Mouse (Mus musculus) right cerebral cortex, postnatal 4 days (tissue): ENCODE results near the gene Icam5.
"Not testable (repeated sequence)": the region's sequence is repeated elsewhere in the genome, so short reads cannot be mapped to it uniquely, and the experiment has no call there.

Source experiments
- DNase-seq: peaks from one replicate; pipeline ENCODE4 v3.0.0-alpha.2; 2022

The Icam5 gene

DNA sequence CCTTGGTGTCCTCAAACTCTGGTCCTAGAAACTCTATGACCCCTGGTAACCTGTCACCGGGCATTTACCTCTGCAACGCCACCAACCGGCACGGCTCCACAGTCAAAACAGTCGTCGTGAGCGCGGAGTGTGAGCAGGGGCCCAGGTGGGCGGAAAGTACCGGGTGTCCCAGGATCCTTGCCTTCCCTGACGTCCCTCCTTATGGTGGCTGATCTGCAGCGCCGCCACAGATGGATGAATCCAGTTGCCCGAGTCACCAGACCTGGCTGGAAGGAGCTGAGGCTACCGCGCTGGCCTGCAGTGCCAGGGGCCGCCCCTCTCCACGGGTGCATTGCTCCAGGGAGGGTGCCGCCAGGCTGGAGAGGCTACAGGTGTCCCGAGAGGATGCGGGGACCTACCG, 4.8 kb downstream of the Icam5 start:
- DNase-seq = no peak

DNA sequence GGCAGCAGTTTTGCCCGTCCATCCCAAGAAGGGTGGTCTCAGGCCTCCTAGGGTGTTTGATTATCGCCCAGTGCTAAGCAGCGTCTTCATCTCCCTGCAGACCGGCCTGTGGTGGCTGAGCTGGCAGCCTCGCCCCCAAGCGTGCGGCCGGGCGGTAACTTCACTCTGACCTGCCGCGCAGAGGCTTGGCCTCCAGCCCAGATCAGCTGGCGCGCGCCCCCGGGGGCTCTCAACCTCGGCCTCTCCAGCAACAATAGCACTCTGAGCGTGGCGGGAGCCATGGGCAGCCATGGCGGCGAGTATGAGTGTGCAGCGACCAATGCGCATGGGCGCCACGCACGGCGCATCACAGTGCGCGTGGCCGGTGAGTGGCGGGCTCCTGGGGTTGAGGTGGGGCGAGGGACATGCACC, 5.6 kb downstream of the Icam5 start:
- DNase-seq = peak; percentile 66

GRCm38 (mm10) chr9:21039779-21040178, 7.9 kb downstream of the Icam5 start:
- no peak for DNase-seq

DNA sequence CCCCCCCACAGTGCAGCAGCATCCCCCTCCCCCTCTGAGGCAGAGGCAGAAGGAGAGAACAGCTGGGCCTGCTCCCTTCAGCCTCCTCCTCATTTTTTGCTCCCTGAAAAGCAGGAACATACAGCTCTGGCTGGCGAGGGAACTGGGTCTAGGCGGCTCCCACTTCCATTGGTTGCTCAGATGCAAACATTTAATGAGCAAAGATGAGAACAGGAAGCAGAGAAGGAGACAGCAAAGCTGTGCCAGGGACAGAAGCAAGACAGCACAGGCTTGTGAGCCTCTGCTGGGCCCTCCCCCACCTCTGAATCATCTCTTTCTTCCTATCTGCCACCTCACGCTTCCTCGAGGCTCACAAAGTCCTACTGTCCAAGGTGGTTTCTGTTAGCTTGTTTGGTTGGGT, 9.4 kb downstream of the Icam5 start:
- DNase-seq = no peak

GRCm38 (mm10) chr9:21043563-21043962, 11.7 kb downstream of the Icam5 start:
- DNase-seq = no peak

DNA sequence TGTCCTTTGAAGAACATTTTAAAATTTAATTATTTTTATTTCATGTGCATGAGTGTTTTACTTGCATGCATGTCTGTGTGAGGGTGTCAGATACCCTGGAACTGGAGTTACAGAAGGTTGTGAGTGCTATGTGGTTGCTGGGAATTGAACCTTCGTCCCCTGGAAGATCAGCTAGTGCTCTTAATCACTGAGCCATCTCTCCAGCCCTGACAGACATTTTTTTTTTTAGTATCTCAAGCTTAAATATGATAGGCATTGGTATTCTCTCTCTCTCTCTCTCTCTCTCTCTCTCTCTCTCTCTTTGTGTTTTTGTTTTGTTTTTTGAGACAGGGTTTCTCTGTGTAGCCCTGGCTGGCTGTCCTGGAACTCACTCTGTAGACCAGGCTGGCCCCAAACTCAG, 12.9 kb downstream of the Icam5 start:
- DNase-seq = not testable (repeated sequence)

- DNase-seq = no peak
These were observed 13.4 kb downstream of the Icam5 start for GRCm38 (mm10) chr9:21045235-21045634.

- no peak for DNase-seq
These were observed 19.7 kb downstream of the Icam5 start for GRCm38 (mm10) chr9:21051578-21051977.

GRCm38 (mm10) chr9:21062928-21063327, 31.1 kb downstream of the Icam5 start:
- DNase-seq = no peak

- no peak for DNase-seq
These were observed 35.3 kb downstream of the Icam5 start, which contains the start of gene Zglp1 for GRCm38 (mm10) chr9:21067006-21067684. Gene Zglp1 (minus strand): TSS chr9:21067093.

GRCm38 (mm10) chr9:21072641-21073040, 40.8 kb downstream of the Icam5 start:
- DNase-seq = no peak

- peak; percentile 92 for DNase-seq
These were observed 41.4 kb downstream of the Icam5 start, which contains the start of the genes Gm49373 and Fdx1l for GRCm38 (mm10) chr9:21073044-21073840. Gene Gm49373 (minus strand): TSS chr9:21073096. Gene Fdx1l (minus strand): TSS chr9:21073614.

DNA sequence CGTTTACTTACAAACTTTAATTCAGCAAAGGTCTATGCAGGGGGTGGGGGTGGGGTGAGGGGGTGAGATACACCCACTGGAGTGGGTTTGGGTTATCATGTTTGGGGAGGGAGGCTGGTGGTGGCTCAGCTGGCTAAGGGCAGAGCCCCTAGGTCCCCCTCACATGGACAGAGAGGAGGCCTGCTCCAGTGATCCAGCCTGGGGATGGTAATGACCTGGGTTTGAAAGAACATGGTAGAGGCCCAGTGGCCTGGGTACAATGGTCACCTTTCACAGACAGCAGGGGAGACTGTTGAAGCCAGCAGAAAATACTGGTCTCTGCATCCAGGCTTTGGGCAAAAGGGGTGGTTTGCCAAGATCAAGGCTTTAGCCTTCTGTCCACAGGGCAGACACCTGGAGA, 42.3 kb downstream of the Icam5 start:
- DNase-seq = no peak

DNA sequence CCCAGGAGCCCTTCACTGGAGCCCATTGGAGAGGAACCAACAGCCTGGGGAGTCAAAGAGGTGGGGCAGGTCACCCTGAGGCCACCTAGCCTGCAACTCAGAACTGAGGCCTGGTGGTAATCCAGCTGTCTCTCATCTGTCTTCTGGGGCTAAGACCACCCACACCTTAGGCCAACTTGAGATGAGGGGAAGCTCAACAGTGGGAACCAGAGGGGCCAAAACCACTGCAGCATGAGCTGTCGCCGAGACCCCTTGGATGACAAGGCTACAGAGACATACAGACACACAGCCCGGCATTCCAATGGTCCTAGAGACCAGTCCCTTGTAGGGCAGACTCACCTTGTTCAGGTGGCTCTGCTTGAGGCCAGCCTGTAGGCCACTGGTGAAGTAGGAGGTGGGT, 43.8 kb downstream of the Icam5 start:
- no peak for DNase-seq

DNA sequence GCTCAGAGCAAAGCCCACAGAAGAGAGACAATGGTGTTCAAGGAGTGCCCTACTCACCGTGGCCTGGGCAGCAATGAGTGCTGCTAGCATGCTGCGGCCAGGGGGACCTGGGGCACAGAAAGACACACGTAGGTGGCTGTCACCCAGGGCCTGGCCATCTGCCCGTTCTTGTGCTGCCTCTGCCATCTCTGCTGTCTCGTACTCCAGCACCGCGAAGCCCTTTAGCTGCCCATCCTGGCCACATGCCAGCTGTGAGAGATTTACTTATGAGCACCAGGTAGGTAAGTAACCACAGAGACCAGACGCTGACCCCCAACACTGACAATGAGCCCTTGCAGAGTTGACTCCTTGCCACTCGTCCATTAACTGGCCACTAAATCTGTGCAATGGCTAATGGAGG, 49.3 kb downstream of the Icam5 start:
- no peak for DNase-seq

GRCm38 (mm10) chr9:21083324-21083723, 51.5 kb downstream of the Icam5 start:
- no peak for DNase-seq
